Mouse (Mus musculus): ENCODE data around the gene Cxcl9.
"Not testable (repeated sequence)": the region's sequence is repeated elsewhere in the genome, so short reads cannot be mapped to it uniquely, and the experiment has no call there.

Cxcl9 gene

GRCm38 (mm10) chr5:92327929-92328328, at the start of gene Cxcl9:
TSS of gene Cxcl9 (minus strand) at chr5:92328079.
- DNase-seq = no peak

- DNase-seq = no peak
Measured at GRCm38 (mm10) chr5:92376795-92377405, 49.0 kb upstream of the Cxcl9 start.

GRCm38 (mm10) chr5:92375368-92375767, 47.5 kb upstream of the Cxcl9 start:
- DNase-seq = no peak

- DNase-seq = peak; percentile 50
Measured at GRCm38 (mm10) chr5:92374721-92375142, 46.9 kb upstream of the Cxcl9 start.

GRCm38 (mm10) chr5:92372605-92373004, 44.7 kb upstream of the Cxcl9 start:
- DNase-seq = no peak

GRCm38 (mm10) chr5:92371361-92371976, 43.6 kb upstream of the Cxcl9 start:
- peak; percentile 29 for DNase-seq

GRCm38 (mm10) chr5:92370891-92371290, 43.0 kb upstream of the Cxcl9 start:
- DNase-seq = no peak

GRCm38 (mm10) chr5:92370392-92370791, 42.5 kb upstream of the Cxcl9 start:
- no peak for DNase-seq

GRCm38 (mm10) chr5:92369151-92369994, 41.5 kb upstream of the Cxcl9 start:
- no peak for DNase-seq

GRCm38 (mm10) chr5:92368392-92368791, 40.5 kb upstream of the Cxcl9 start:
- DNase-seq = no peak

- no peak for DNase-seq
Measured at GRCm38 (mm10) chr5:92366565-92366964, 38.7 kb upstream of the Cxcl9 start.

GRCm38 (mm10) chr5:92365146-92365705, 37.3 kb upstream of the Cxcl9 start:
- DNase-seq = peak; percentile 37

GRCm38 (mm10) chr5:92364011-92364410, 36.1 kb upstream of the Cxcl9 start:
- DNase-seq = no peak

- DNase-seq = no peak
Measured at GRCm38 (mm10) chr5:92363179-92363578, 35.3 kb upstream of the Cxcl9 start.

GRCm38 (mm10) chr5:92358767-92359455, 31.0 kb upstream of the Cxcl9 start:
- no peak for DNase-seq

- DNase-seq = no peak
Measured at GRCm38 (mm10) chr5:92358033-92358432, 30.2 kb upstream of the Cxcl9 start.

- DNase-seq = peak; percentile 61
Measured at GRCm38 (mm10) chr5:92353517-92353916, 25.6 kb upstream of the Cxcl9 start.

GRCm38 (mm10) chr5:92352716-92353115, 24.8 kb upstream of the Cxcl9 start:
- not testable (repeated sequence) for DNase-seq

- no peak for DNase-seq
Measured at GRCm38 (mm10) chr5:92349731-92350130, 21.9 kb upstream of the Cxcl9 start.

- DNase-seq = peak; percentile 70
Measured at GRCm38 (mm10) chr5:92348794-92349413, 21.0 kb upstream of the Cxcl9 start, which contains the start of gene Cxcl10. TSS of gene Cxcl10 (minus strand) at chr5:92348889.

GRCm38 (mm10) chr5:92345006-92345405, 17.1 kb upstream of the Cxcl9 start:
- DNase-seq = no peak

GRCm38 (mm10) chr5:92340606-92341005, 12.7 kb upstream of the Cxcl9 start:
- DNase-seq = no peak
